Mouse (Mus musculus) brain, adult 2 months (tissue): Measurements from ENCODE around the gene Cacnb2.

Source experiments
- DNase-seq: peaks from one replicate; pipeline ENCODE4 v3.0.0; 2011; ENCODE audit warnings: low read depth, low spot score

Cacnb2 gene

DNA sequence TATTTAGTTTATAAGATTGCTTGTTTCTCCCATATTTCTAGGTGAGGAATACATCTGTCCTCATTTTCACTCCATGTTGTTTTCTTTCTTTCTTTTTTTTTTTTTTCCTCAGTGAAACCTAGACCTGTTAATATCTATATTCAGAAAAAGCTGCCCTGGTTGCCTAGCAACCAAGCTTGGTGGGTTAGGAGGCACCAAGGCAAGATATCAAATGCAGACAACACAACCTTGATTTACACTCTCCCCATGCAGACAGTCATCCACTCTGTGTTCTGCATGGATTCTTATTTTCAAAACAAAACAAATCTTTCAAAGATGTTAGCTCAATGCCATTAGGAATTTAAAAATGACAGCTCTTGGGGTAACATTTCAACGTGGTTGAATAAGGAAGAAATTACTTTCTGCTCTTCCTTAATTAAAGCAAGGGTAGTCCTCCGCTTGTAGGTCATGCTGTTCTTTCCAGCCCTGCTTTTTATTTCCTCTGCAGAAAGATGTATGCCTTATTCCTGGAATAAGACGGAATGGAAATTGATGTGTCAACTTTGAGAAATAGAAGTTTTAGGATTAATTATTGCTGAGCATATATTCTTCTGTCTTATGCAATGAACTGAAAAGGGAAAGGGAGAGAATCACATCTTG, 172.1 kb downstream of the Cacnb2 start:
- peak; percentile 53 for DNase-seq

DNA sequence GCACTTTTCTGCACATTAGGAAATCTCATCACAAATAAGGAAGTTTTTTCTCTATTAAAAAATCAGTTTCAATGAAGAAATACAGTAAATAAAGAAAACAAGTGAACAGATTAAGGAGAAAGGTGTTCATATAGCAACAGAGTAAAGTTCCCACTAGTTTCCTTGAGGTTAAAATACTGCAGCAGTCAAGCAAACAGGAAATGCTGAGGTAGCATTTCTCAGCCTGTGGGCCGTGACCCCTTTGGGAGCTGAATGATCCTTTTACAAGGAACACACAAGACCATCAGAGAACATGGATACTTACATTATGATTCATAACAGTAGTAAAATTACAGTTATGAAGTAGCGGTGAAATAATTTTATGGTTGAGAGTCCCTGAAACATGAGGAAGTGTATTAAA, 185.1 kb downstream of the Cacnb2 start:
- DNase-seq, result no peak

DNA sequence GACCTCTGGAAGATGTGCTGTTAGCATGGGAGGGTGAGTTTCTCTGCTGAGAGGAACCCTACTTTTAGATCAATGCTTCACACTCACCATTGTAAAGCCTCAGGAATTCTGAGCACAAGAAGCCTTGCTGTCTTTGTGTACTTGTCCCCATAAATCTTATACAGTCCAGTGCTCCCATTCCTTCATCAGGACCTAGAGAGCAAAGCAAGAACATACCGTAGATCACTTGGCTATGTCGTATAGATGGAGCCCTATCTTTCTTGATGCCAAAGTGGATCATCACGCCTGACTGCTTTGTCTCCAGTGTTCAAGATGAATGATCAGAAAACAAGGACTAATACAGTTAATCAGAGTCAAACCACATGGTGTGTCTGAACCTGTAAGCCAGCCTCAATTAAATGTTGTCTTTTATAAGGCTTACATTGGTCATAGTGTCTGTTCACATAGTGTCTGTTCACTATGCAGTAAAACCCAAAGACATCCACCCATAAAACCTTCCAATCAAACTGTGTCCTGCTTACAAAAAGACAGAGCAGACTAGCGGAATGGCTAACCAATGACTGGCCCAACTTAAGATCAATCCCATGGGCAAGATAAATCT, 198.7 kb downstream of the Cacnb2 start:
- no peak for DNase-seq

DNA sequence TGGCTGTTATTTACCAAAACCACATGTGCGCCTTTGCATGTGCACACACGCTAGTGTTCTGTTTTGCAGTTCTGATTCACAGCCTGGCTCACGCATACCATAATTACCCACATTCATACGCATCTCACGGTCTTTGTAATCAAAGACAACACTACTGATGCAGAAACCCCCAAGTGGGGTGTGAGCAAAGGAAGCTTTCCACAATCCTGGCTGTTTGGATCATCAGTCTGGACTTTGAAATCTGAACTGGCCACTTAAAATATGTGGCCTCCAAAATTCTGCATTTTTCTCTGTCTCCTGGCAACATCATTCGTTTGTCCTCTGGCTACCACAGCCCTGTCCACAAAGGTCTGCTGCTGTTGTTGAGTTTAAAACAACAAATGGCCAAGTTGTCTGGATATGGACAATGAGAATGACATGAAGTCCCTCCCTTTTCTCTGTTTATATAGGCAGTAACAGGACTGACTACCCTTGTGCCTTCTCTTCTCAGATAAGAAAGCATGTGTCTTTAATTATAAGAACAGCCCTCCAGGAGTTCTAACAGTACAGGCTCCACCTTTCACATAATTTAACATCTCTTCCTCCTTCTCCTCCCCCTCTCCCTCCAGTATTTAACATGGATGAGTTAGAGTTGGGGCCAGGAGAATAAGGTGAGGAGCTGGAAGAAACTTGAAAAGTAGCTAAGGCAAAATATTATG, 204.9 kb downstream of the Cacnb2 start:
- peak; percentile 18 for DNase-seq

DNA sequence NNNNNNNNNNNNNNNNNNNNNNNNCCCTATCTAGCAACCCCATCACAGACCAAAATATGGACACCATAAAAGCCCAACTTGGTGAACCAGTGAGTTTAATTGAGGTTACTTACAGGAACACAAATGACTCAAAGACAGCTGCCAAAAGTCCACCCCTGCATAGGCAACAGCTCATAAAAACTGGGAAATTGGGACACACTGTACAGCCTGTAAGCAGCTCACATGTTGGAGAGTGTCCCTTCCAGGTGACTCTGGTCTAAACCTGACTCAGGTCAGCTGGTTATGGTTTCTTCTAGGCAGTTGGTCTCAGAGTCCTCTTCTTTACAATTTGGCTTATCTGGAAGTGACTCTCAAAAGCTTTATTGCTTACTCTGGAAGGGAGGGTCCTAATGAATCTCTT, 212.1 kb downstream of the Cacnb2 start:
- peak; percentile 45 for DNase-seq

DNA sequence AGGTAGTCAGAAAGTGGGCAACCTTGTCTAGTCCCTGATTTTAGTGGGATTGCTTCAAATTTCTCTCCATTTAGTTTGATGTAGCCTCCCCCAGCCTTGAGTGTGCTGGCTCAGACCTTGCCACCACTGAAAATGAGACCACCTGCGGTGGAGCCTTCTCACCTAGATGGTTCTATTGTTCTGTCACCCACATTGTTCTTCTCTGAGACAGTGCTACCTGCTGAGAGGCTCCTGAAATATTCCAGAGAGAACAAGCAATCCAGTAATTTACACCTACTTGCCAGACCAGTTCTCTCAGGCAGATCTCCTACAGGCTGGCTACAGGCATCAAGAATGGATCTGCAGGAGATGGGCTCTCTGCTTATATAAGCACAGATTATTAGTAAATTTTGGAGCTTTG, 215.8 kb downstream of the Cacnb2 start:
- DNase-seq, result no peak

DNA sequence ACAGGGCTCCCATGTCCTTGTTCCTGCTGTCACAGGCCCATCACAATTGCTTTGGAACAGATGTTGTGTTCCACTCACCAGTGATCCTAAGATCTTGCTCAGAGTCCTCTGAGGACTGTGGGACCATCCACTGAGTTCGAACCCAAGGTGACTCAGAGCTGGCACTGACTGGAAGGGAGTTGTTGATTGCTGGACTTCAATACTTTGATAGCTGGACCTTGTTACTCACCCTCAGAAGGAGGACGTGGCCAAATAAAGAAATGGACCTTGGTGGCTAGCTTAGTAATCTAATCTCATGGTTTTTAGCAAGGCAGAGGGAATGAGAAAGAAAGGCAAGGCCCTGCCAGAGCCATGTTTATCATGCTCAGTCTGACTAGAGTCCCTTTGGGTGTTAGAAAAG, 218.1 kb downstream of the Cacnb2 start:
- no peak for DNase-seq

DNA sequence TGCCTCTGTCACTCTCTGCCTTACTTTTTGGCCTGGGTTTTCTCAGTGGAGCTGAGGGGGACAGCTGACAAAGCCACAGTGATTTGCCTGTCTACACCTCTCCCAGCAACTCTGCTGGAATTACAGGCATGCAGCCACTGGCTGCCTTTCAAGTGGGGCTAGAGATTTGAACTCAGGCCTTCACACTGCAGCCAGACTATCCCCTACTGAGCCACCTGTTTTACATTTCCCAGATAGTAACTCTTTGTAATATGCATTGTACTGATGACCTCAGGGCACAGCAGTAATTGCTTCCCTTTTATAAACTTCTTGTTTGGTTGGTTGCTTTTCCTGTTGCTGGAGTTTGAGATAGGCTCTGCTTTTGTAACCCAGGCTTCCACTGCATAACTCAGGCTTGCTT, 220.2 kb downstream of the Cacnb2 start:
- no peak for DNase-seq

DNA sequence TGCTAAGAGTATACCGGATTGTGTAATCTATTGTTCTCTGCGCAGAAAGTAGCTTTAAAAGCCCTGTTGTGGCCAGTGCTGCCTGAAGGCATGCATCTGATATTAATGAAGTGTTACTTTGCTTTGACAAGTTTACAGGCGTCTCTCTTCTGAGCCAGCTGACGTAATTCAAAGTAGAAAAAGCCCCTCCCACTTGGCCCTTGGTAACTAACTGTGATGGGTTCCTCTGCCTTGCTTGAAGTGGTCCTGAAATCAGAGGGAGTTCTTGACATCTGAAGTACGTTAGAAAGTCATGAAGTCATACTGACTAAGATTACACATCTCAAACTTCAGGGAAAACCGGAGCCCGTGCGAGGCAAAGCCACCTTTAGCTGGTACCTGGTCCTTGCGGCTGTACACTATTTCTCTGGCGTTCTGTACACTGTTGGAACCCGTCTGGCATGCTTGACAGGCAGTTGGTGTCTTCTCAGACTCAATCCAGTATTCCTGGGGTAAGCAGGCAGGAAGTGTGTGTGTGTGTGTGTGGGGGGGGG, 221.0 kb downstream of the Cacnb2 start:
- no peak for DNase-seq

DNA sequence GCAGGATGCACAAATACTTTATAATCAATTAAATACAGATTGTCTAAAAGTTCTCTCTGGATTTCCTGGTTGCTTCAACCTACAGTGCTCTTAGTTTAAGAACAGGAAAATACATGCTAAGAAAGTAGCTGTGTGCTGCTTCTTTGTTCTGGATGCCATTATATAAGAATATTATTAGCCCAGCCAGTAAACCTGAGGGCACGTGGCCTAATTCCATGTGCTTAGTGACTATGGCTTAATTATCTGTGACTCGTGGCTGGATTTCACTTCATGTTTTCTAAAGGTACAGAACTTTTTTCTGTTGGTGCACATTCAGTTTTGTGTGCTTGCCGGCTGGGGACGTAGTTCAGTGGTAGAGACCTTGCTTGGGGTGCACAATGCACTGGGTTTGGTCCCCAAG, 222.3 kb downstream of the Cacnb2 start:
- DNase-seq, result no peak

DNA sequence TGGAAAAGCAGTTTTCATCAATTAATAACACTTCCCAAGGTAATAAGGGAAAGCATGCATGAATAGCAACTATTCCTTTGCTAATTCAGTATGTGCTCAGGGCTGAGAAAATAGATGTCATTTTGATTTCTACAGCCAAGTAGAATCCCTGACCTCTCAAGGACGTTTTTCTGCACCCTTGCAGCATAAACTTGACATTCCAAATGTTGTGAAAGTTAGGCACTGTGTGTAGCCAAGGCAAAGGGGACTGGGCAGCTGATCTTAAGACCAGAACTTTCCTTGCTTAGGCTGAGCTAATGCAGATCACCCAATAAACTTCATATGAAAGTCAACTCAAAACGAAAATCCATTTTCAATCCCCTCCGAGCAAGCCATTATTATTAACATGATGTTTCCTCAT, 226.6 kb downstream of the Cacnb2 start:
- DNase-seq, result no peak

DNA sequence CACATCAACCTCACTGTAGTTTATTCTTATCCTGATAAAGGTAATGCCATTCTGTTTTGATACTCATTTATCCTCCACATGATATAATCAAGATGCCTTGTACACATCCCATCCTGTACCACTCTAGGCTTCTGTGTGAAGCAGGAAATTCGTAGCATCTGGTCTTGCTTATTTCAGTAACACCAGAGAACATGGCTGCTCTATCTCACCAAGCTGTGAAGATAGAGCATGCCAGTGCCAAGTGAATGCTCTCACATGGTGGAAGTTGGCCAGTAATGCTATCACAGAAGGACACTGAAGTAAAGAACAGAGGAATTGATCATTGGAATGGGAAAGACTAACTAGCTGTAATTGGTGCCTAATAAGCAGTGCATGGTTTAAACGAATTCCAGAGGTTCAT, 228.4 kb downstream of the Cacnb2 start:
- peak; percentile 53 for DNase-seq

DNA sequence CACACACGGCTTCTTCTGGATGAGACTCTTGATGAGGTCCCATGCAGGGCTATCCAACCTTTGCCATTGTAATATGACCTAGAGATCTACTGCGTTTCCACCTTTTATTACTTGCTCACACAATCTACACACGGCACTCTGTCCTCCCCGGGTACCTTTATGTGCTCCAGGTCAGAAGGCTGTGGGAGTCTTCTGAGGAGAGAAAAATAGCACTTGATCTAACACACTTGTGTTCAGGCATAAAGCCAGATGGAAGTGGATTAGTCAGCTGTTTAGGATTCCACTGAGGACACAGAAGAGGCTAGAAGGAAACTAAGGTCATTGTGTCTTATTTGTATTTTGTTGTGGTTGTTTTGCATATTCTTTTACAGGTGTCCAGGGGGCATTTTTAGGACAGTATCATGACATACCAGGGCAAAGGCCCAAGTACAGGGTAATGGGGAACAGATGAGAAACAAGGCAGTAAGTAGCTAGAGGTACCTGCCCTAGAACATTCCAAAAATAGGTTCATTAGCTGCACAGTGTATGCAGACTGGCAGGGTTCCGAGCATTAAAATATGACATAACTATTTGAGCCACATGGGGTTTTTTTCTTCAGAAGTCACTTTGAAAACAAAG, 231.9 kb downstream of the Cacnb2 start:
- DNase-seq, result peak; percentile 43

DNA sequence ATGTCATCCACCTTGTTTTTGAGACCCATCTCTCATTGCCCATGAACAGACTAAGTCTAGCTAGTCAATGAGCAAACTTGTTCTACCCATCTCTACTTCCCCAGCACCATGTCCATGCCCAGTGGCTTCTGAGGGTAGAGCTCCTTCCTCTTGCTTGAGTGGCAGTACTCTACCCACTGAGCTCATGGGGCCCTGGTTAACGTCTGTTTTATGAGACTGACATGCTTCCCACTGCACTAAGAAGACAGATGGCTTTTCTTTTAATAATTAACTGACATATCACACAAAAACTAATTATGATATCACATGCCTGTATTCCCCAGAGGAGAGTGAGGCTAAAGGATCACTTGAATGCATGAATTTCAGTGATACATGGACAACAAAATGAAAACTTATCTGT, 238.4 kb downstream of the Cacnb2 start:
- no peak for DNase-seq

DNA sequence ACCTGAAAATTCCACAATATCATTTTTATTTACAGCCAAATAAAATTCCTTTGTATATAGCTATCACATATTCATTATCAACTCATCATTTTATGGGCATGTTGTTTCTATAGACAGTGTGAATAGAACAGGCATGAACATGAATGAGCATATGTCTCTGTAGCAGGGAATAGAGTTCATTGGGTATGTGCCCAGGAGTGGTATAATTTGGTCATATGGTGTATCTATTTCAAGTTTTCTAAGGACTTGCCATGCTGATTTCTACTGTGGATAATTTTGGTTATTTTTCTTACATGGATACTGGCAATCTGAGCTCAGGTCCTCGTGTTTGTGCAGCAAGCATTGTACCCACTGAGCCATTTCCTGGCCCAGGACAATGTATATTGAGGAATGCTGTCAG, 243.8 kb downstream of the Cacnb2 start:
- DNase-seq, result peak; percentile 33

DNA sequence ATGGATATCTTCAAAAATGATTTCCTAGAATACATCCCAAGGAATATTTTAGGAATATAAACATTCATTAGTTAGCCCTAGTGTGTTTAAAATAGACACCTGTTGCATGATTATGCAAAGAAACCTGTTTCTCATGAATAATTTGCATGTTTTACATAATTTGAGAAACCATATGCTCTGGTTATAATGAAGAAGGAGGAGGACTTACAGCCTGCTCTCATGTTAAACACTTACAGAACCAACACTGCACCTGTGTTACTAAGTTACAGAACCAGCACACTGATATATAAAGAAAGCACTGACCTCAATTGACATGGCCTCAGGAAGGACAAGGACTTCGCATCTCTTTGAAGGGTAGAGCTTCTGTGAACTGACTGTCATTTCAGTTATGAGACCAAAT, 244.3 kb downstream of the Cacnb2 start:
- DNase-seq, result no peak

DNA sequence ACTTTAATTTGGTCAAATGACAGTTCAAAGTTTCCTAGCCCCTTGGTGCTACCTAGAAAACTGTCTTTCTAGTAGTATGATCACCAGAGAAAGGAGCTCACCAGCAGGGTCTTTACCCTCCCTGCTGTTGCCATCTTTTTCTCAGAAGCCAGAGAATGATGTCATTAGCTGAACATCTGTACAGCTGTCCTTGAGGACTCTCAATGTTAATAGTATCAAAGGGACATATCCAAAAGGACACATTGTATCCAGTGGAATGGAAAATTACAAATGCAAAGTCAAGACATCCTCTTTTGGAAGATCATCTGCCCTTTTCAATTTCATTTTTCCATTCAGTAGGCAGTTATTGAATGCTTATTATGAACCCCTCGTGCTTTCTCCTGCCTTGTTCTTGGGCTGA, 247.9 kb downstream of the Cacnb2 start:
- DNase-seq, result no peak

DNA sequence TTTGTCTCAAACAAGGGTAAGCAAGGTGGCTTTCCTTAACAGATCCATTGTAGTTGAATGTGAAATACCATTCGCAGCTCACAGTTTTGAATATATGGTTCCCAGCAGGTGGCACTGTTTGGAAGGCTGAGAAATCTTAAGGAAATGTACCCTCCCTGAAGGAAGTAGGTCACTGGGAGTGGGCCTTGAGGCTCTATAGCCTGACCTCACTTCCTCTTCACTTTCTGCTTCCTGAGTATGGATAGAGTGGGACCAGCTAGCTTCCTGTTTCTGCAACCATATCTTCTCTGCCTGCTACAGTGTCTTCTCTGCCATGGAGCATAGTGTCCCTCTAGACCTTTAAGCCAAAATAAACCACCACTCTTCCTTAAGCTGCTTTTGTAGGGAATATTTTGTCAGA, 248.5 kb downstream of the Cacnb2 start:
- DNase-seq, result peak; percentile 43

DNA sequence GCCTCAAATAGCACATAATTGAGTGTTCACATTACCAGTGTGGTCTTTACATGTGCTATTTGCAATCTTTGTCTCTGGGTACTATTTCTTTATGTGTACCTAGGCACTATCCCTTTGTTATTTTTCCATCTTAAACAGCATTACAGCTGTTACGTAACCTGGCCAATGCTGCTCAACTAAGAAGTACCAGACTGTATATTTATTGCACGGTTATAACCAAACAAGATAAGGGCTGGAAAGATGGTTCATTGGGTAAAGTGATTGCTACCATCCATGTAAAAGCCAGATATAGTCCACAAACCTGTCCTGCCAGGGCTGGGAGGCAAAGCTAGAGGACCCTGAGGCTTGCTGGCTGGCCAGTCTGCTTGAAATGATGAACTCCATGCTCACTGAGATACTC, 251.2 kb downstream of the Cacnb2 start:
- DNase-seq, result no peak

DNA sequence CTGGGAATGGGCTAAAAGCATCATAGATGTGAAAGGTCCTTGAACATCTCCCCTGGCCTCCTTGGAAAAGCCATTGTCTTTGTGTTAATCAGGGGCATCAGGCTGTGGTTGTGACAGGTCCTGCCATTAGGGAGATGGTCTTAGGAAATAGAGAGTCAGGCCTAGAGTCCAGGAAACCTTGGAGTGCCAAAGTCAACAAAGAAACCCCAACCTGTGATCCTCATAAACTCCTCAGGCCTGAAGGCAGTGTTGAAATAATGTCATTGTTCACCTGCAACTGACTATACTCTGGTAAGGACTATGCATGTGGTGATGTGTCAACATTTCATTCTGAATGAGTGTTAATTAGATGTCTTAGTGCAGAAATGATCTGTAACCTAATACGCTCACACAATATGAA, 255.4 kb downstream of the Cacnb2 start:
- DNase-seq, result no peak

DNA sequence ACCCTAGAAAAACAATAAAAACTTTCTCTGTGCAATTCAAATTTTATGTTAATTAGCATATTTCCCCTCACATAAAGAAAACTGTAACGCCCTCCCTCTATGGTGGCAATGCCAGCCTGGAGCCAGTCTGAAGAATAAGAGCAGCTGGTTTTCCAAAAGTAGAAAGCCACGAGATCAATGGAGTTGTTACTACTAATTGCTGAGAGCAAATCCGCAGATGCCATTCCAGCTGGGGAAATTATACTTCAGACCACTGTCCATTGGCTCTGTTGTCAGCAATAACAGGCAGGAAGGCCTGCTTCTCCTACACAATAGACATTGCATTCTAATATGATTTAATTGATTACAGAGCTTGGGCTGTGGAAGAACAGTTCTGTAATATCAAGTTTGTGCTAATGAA, 257.5 kb downstream of the Cacnb2 start:
- no peak for DNase-seq

DNA sequence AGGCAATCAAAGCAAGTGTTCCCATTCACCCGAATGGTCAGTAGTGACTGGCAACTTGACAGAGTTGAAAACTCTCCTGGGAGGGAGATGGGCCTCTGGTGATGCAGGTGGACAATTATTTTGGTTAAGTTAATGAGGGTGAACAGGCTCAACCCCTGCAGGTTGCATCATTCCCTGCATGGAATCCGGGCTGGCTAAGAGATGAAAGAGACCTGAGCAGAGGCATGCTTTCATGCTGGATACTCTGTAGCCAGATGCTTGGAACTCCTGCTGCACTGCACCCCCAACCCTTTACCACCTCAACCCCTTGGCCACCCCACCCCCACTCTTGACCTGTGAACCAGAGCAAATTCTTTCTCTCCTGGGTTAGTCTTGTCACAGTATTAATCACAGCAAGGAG, 258.7 kb downstream of the Cacnb2 start:
- no peak for DNase-seq

DNA sequence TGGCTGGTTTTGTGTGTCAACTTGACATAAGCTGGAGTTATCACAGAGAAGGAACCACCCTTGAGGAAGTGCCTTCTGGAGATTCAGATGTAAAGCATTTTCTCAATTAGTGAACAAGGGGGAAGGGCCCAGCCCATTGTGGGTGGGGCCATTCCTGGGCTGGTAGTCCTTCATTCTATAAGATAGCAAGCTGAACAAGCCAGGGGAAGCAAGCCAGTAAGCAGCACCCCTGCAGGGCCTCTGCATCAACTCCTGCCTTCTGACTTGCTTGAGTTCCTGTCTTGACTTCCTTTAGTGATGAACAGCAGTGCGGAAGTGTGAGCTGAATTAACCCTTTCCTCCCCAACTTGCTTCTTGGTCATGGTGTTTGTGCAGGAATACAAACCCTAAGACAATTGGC, 260.1 kb downstream of the Cacnb2 start:
- no peak for DNase-seq
